Mouse (Mus musculus) kidney, adult 11 months (tissue): Measurements from ENCODE around the gene Mkrn3.

Experiments
- DNase-seq: peaks from one replicate; pipeline ENCODE4 v3.0.0; 2022

Gene Mkrn3

GRCm38 (mm10) chr7:62377313-62377712 lies 42.6 kb downstream of the Mkrn3 start:
- DNase-seq, result no peak

DNA sequence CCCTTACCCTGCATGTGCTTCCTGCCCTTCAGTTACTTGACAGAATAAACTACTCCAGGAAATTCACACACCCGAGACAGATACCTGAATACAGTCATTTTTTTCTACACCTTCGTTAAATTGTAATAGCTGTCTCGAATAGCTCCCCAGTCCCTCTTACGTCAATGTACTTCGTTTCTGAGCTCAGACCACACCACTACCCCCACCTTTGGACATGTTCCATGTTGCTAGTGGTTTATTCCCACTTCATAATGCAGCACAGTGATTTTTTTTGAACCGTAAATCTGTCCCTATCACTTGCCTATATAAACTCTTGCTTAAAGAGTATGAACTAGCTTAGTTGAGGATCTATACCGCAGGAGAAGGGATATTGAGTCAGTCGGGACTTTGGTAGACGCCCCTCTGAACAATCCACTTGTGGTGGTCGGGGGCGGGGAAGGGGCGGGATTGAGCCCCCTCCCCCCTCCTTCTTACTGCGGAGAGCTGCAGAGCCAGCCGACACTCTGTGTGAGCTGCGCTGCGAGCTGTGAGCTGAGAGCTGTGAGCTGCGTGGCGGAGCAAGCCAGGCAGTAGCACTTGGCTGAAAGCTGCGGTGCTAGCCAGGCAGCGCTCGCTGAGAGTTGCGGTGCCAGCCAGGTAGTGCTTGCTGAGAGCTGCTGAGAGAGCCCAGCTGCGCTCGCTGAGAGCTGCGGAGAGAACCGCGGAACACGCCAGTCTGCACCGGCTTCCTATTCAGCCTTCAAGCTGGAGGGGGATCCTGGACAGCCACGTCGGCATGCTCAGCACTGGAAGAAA lies 43.2 kb downstream of the Mkrn3 start, which contains the start of gene Magel2:
TSS of gene Magel2 (plus strand) at position 501 of the 795 bp plus-strand sequence.
- no peak for DNase-seq

DNA sequence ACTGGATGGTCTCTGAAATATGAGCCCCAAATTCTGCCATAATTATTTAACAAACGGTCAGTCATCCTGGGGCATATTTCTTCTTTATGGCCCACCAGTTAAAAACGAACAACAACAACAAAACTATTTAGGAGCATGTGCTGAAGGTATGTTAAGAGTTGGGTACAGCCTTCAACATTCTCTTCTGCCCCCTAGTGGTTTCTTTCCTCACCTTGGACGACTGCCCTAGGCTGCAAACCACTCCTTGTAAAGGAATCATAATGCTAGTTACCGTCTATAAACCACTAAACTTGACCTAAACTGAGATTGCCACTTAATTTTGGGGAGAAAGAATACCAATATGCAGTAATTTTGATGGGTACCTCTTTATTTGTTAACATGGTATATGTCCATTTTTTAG lies 44.3 kb downstream of the Mkrn3 start:
- DNase-seq, result no peak
